Mouse (Mus musculus) MEL (cell line): Measurements from ENCODE around the gene Caml. TPM values are rescaled to one million over a fixed set of nuclear protein-coding genes. Genes with fewer than 3 reads are reported as not detected.

Experiments used
- polyA plus RNA-seq, 2 experiments: library from polyadenylated mRNA; stranded (reverse) in 1 of 2; unstranded in 1 of 2; fragments of >175 nt in 1 of 2; fragments of >200 nt in 1 of 2; gene quantifications; 2 replicates each; pipeline versions ENCODE4 v1.2.1 to v1.2.4; 2012; ENCODE audit warnings: low replicate concordance in 2 of 2, low read depth in 1 of 2; ENCODE audit not compliant: insufficient read length in 2 of 2, insufficient read depth in 1 of 2, missing spikeins in 1 of 2
- total RNA-seq: library from RNA; depleted of rRNA; stranded (reverse); fragments of 300-350 nt; gene quantifications from 2 replicates; pipeline ENCODE4 v1.2.3, GENCODE M21; 2012; rRNA removed

The Caml gene
- total and polyA plus RNA-seq, 3 experiments, result 42.5 to 47.1 TPM; not detected in 1

Other genes starting within 250 kb of the Caml start
- not detected in 2 replicates for gene Slc34a1, start 224.8 kb upstream of the Caml start, total RNA-seq
- not detected for gene Slc34a1, start 224.8 kb upstream of the Caml start, polyA plus RNA-seq
- gene Pfn3, start 207.8 kb upstream of the Caml start, total RNA-seq, result not detected in 2 replicates
- gene Pfn3, start 207.8 kb upstream of the Caml start, polyA plus RNA-seq, result not detected
- not detected in 2 replicates for gene F12, start 196.2 kb upstream of the Caml start, total RNA-seq
- gene F12, start 196.2 kb upstream of the Caml start, polyA plus RNA-seq, result not detected
- gene Grk6, start 177.9 kb upstream of the Caml start, total RNA-seq, result 75.9 and 83.2 TPM in 2 replicates
- 10 to 100 TPM in 1 of 2 experiments, not detected in 1; 96.7 TPM for gene Grk6, start 177.9 kb upstream of the Caml start, polyA plus RNA-seq
- gene Prr7, start 158.7 kb upstream of the Caml start, total RNA-seq, result 2.4 and 2.7 TPM in 2 replicates
- gene Prr7, start 158.7 kb upstream of the Caml start, polyA plus RNA-seq, result 1 to 10 TPM in 1 of 2 experiments, not detected in 1; 8.7 TPM
- gene Dbn1, start 134.9 kb upstream of the Caml start, total RNA-seq, result 0.04 and 0.10 TPM in 2 replicates
- under 1 TPM in 1 of 2 experiments, not detected in 1; 0.53 TPM for gene Dbn1, start 134.9 kb upstream of the Caml start, polyA plus RNA-seq
- 12.3 and 15.7 TPM in 2 replicates for gene Pdlim7, start 109.3 kb upstream of the Caml start, total RNA-seq
- gene Pdlim7, start 109.3 kb upstream of the Caml start, polyA plus RNA-seq, result 10 to 100 TPM in 1 of 2 experiments, not detected in 1; 40.6 TPM
- gene Dok3, start 93.7 kb upstream of the Caml start, total RNA-seq, result 1.4 and 1.6 TPM in 2 replicates
- gene Dok3, start 93.7 kb upstream of the Caml start, polyA plus RNA-seq, result 1 to 10 TPM in 1 of 2 experiments, not detected in 1; 4.3 TPM
- 58.5 and 61.6 TPM in 2 replicates for gene Ddx41, start 86.3 kb upstream of the Caml start, total RNA-seq
- gene Ddx41, start 86.3 kb upstream of the Caml start, polyA plus RNA-seq, result 10 to 100 TPM in 1 of 2 experiments, not detected in 1; 88.8 TPM
- gene Fam193b, start 51.9 kb upstream of the Caml start, total RNA-seq, result 11.7 and 11.9 TPM in 2 replicates
- gene Fam193b, start 51.9 kb upstream of the Caml start, polyA plus RNA-seq, result 10 to 100 TPM in 1 of 2 experiments, not detected in 1; 38.7 TPM
- 185 and 222 TPM in 2 replicates for gene Tmed9, start 49.3 kb upstream of the Caml start, total RNA-seq
- gene Tmed9, start 49.3 kb upstream of the Caml start, polyA plus RNA-seq, result 100 to 1,000 TPM in 1 of 2 experiments, not detected in 1; 218 TPM
- gene B4galt7, start 23.1 kb upstream of the Caml start, total RNA-seq, result 15.0 and 18.0 TPM in 2 replicates
- 10 to 100 TPM in 1 of 2 experiments, not detected in 1; 19.9 TPM for gene B4galt7, start 23.1 kb upstream of the Caml start, polyA plus RNA-seq
- 52.8 and 58.3 TPM in 2 replicates for gene Ddx46, start 12.0 kb downstream of the Caml start, total RNA-seq
- 100 to 1,000 TPM in 1 of 2 experiments, 10 to 100 TPM in 1; 89.5 to 122 TPM for gene Ddx46, start 12.0 kb downstream of the Caml start, polyA plus RNA-seq
- 16.2 and 20.4 TPM in 2 replicates for gene B230219D22Rik, start 70.1 kb downstream of the Caml start, total RNA-seq
- 100 to 1,000 TPM in 1 of 2 experiments, 10 to 100 TPM in 1; 30.0 to 145 TPM for gene B230219D22Rik, start 70.1 kb downstream of the Caml start, polyA plus RNA-seq
- gene Txndc15, start 91.6 kb downstream of the Caml start, total RNA-seq, result 37.5 and 43.0 TPM in 2 replicates
- gene Txndc15, start 91.6 kb downstream of the Caml start, polyA plus RNA-seq, result 10 to 100 TPM in 1 of 2 experiments, not detected in 1; 31.5 TPM
- gene Pcbd2, start 104.4 kb downstream of the Caml start, total RNA-seq, result 24.6 and 32.0 TPM in 2 replicates
- gene Pcbd2, start 104.4 kb downstream of the Caml start, polyA plus RNA-seq, result 10 to 100 TPM in 1 of 2 experiments, not detected in 1; 69.4 TPM
- gene Catsper3, start 161.6 kb downstream of the Caml start, total RNA-seq, result not detected in 2 replicates
- not detected for gene Catsper3, start 161.6 kb downstream of the Caml start, polyA plus RNA-seq
- not detected in 2 replicates for gene Pitx1, start 213.2 kb downstream of the Caml start, total RNA-seq
- not detected for gene Pitx1, start 213.2 kb downstream of the Caml start, polyA plus RNA-seq